ENCODE assay signal across 8 mouse cellular contexts in genomic region chr11:98782651-98783235, GRCm38 (mm10). TPM values are rescaled to one million over a fixed set of nuclear protein-coding genes. Genes with fewer than 3 reads are reported as not detected.
DNase-seq lines count a peak whose midpoint lies in the region; ATAC-seq and TF ChIP-seq lines count a peak whose summit lies in the region.

No protein-coding gene starts in this region.

- 0 out of 2 replicates have a peak, but pooled peaks have one; percentile 4 for TF ChIP-seq POLR2A in testis, adult 2 months (IDR thresholded peaks at IDR 0.05; ENCODE audit: control insufficient read depth, low read depth, low read length)

- H3K27me3 ChIP-seq in testis, adult 2 months (ENCODE audit: control insufficient read depth, insufficient read depth, low read length): no peaks in the 10 kb centered on the region
- H3K27me3 ChIP-seq in midbrain, postnatal 0 days (ENCODE audit: insufficient read depth, low read length): no peaks in the 10 kb centered on the region

- peaks cover 27% of the 10 kb centered on the region for H3K4me1 ChIP-seq in testis, adult 2 months (ENCODE audit: control insufficient read depth, insufficient read depth, low read length)
- peaks cover 23% of the 10 kb centered on the region for H3K4me1 ChIP-seq in midbrain, postnatal 0 days (ENCODE audit: insufficient read depth, low read length)

- H3K4me2 ChIP-seq in midbrain, postnatal 0 days (ENCODE audit: low read depth, low read length, poor library complexity, severe bottlenecking): peak overlapping the region; percentile 43

- H3K9ac ChIP-seq in midbrain, postnatal 0 days (replicated peaks; ENCODE audit: low read length, poor library complexity, severe bottlenecking): peak overlapping the region; percentile 1; the same call in 1 of the 2 replicates

- TF ChIP-seq CTCF in testis, adult 2 months (IDR thresholded peaks at IDR 0.05; ENCODE audit: control insufficient read depth, insufficient read depth, insufficient replicate concordance, low read depth, low read length): no peak
- no peak for TF ChIP-seq CTCF in midbrain, postnatal 0 days (IDR thresholded peaks at IDR 0.05)

- H3K9me3 ChIP-seq in midbrain, postnatal 0 days (ENCODE audit: low read length): no peaks in the 10 kb centered on the region

- no peaks in the 10 kb centered on the region for H3K36me3 ChIP-seq in testis, adult 2 months (ENCODE audit: control insufficient read depth, insufficient read depth, low read length)
- H3K36me3 ChIP-seq in midbrain, postnatal 0 days (ENCODE audit: insufficient read depth, low read length): no peaks in the 10 kb centered on the region

- H3K4me3 ChIP-seq in testis, adult 2 months (ENCODE audit: control insufficient read depth, low read depth, low read length): peak overlapping the region; percentile 25; the same call in 1 of the 2 replicates
- no peak overlapping the region for H3K4me3 ChIP-seq in midbrain, postnatal 0 days (ENCODE audit: low read depth, low read length)

- peak; percentile 54 for DNase-seq in adrenal gland, postnatal 10 days
- DNase-seq in adrenal gland, postnatal 25 days: no peak
- no peak for DNase-seq in testis, postnatal 14 days (ENCODE audit: low spot score)
- DNase-seq in kidney, postnatal 4 days: peak; percentile 65 to 74
- no peak for DNase-seq in midbrain, postnatal 0 days (ENCODE audit: low spot score)
- no peak for DNase-seq in spleen, postnatal 14 days (ENCODE audit: low spot score in 2 of 2)

- 0 out of 2 replicates have a peak, but pooled peaks have one; percentile 8 for ATAC-seq in granulocyte monocyte progenitor cell, adult 5-6 weeks (replicated peaks; ENCODE audit: poor library complexity, severe bottlenecking)
- ATAC-seq in midbrain, postnatal 0 days (ENCODE audit: low FRiP score): no peak

- 4% methylated on average over 17 of the region's 17 CpGs for WGBS in midbrain, postnatal 0 days

- peak overlapping the region; percentile 82 for H3K27ac ChIP-seq in testis, adult 2 months (ENCODE audit: control insufficient read depth, insufficient read depth, low read depth, low read length)
- H3K27ac ChIP-seq in midbrain, postnatal 0 days (ENCODE audit: low read depth, low read length): peak overlapping the region; percentile 70

RNA-seq across cellular contexts. Expression of gene Nr1d1, which starts 7.6 kb away (rescaled TPM):
- total RNA-seq in adrenal gland, postnatal 10 days (2021): 10 to 100 TPM; 15.1 to 59.6 TPM
- total RNA-seq in adrenal gland, postnatal 25 days (2021): 234 and 238 TPM in 2 replicates
- 34.7 and 38.6 TPM in 2 replicates for polyA plus RNA-seq in testis, adult 2 months (2012; rRNA removed)
- total RNA-seq in granulocyte monocyte progenitor cell, adult 5-6 weeks (2014; fragmentation: Nextera tagmentation): 2.3 and 2.8 TPM in 2 replicates
- total RNA-seq in granulocyte monocyte progenitor cell, adult 5-6 weeks (2017): 1.2 TPM in 1 of 2 replicates, not detected in the other
- total RNA-seq in midbrain, postnatal 0 days (2014; rRNA removed): 7.1 and 11.0 TPM in 2 replicates
- 12.3 and 14.3 TPM in 2 replicates for polyA plus RNA-seq in midbrain, postnatal 0 days (2015; fragmentation: Nextera tagmentation; extraction: Ambion mirVana)

RNA-seq across cellular contexts. Expression of gene Msl1, which starts 12.6 kb away (rescaled TPM):
- 10 to 100 TPM; 79.4 to 88.6 TPM for total RNA-seq in adrenal gland, postnatal 10 days (2021)
- total RNA-seq in adrenal gland, postnatal 25 days (2021): 109 and 113 TPM in 2 replicates
- polyA plus RNA-seq in testis, adult 2 months (2012; rRNA removed): 138 and 143 TPM in 2 replicates
- 72.7 and 75.0 TPM in 2 replicates for total RNA-seq in granulocyte monocyte progenitor cell, adult 5-6 weeks (2014; fragmentation: Nextera tagmentation)
- 59.8 and 70.1 TPM in 2 replicates for total RNA-seq in granulocyte monocyte progenitor cell, adult 5-6 weeks (2017)
- total RNA-seq in midbrain, postnatal 0 days (2014; rRNA removed): 88.3 and 107 TPM in 2 replicates
- polyA plus RNA-seq in midbrain, postnatal 0 days (2015; fragmentation: Nextera tagmentation; extraction: Ambion mirVana): 22.3 and 25.8 TPM in 2 replicates

RNA-seq across cellular contexts. Expression of gene Casc3, which starts 22.0 kb away (rescaled TPM):
- 10 to 100 TPM; 31.9 to 35.7 TPM for total RNA-seq in adrenal gland, postnatal 10 days (2021)
- total RNA-seq in adrenal gland, postnatal 25 days (2021): 37.2 and 41.5 TPM in 2 replicates
- 22.0 and 24.9 TPM in 2 replicates for polyA plus RNA-seq in testis, adult 2 months (2012; rRNA removed)
- 46.1 and 46.7 TPM in 2 replicates for total RNA-seq in granulocyte monocyte progenitor cell, adult 5-6 weeks (2014; fragmentation: Nextera tagmentation)
- total RNA-seq in granulocyte monocyte progenitor cell, adult 5-6 weeks (2017): 13.6 and 31.8 TPM in 2 replicates
- 29.4 and 32.2 TPM in 2 replicates for total RNA-seq in midbrain, postnatal 0 days (2014; rRNA removed)
- 34.0 and 39.7 TPM in 2 replicates for polyA plus RNA-seq in midbrain, postnatal 0 days (2015; fragmentation: Nextera tagmentation; extraction: Ambion mirVana)

RNA-seq across cellular contexts. Expression of gene Thra, which starts 42.3 kb away (rescaled TPM):
- total RNA-seq in adrenal gland, postnatal 10 days (2021): 100 to 1,000 TPM; 135 to 184 TPM
- 82.5 and 89.4 TPM in 2 replicates for total RNA-seq in adrenal gland, postnatal 25 days (2021)
- polyA plus RNA-seq in testis, adult 2 months (2012; rRNA removed): 14.4 and 18.9 TPM in 2 replicates
- total RNA-seq in granulocyte monocyte progenitor cell, adult 5-6 weeks (2014; fragmentation: Nextera tagmentation): 39.3 and 39.5 TPM in 2 replicates
- 23.0 and 24.2 TPM in 2 replicates for total RNA-seq in granulocyte monocyte progenitor cell, adult 5-6 weeks (2017)
- 774 and 843 TPM in 2 replicates for total RNA-seq in midbrain, postnatal 0 days (2014; rRNA removed)
- polyA plus RNA-seq in midbrain, postnatal 0 days (2015; fragmentation: Nextera tagmentation; extraction: Ambion mirVana): 165 and 182 TPM in 2 replicates

RNA-seq across cellular contexts. Expression of gene Med24, which starts 53.5 kb away (rescaled TPM):
- 10 to 100 TPM; 40.4 to 58.0 TPM for total RNA-seq in adrenal gland, postnatal 10 days (2021)
- 40.9 and 61.5 TPM in 2 replicates for total RNA-seq in adrenal gland, postnatal 25 days (2021)
- 96.6 and 106 TPM in 2 replicates for polyA plus RNA-seq in testis, adult 2 months (2012; rRNA removed)
- 57.3 and 68.2 TPM in 2 replicates for total RNA-seq in granulocyte monocyte progenitor cell, adult 5-6 weeks (2014; fragmentation: Nextera tagmentation)
- total RNA-seq in granulocyte monocyte progenitor cell, adult 5-6 weeks (2017): 37.6 and 42.6 TPM in 2 replicates
- 66.6 and 81.2 TPM in 2 replicates for total RNA-seq in midbrain, postnatal 0 days (2014; rRNA removed)
- polyA plus RNA-seq in midbrain, postnatal 0 days (2015; fragmentation: Nextera tagmentation; extraction: Ambion mirVana): 52.2 and 59.8 TPM in 2 replicates

Comparison
In these comparisons a context has a peak if more than half of its experiments do, and no peak if none do; other contexts are left out.
1. DNase-seq: peak in adrenal gland, postnatal 10 days (single experiment) and kidney, postnatal 4 days (2 of 2); none in adrenal gland, postnatal 25 days (single experiment), testis, postnatal 14 days (single experiment), midbrain, postnatal 0 days (single experiment) and spleen, postnatal 14 days (0 of 2).